Mouse (Mus musculus) thymus, adult 18-20 months (tissue): ENCODE results near the gene Podxl.

Experiments
- DNase-seq, 2 experiments: peaks; one replicate each; pipeline ENCODE4 v3.0.0; 2022; ENCODE audit warnings: mixed read lengths in 2 of 2

The Podxl gene

DNA sequence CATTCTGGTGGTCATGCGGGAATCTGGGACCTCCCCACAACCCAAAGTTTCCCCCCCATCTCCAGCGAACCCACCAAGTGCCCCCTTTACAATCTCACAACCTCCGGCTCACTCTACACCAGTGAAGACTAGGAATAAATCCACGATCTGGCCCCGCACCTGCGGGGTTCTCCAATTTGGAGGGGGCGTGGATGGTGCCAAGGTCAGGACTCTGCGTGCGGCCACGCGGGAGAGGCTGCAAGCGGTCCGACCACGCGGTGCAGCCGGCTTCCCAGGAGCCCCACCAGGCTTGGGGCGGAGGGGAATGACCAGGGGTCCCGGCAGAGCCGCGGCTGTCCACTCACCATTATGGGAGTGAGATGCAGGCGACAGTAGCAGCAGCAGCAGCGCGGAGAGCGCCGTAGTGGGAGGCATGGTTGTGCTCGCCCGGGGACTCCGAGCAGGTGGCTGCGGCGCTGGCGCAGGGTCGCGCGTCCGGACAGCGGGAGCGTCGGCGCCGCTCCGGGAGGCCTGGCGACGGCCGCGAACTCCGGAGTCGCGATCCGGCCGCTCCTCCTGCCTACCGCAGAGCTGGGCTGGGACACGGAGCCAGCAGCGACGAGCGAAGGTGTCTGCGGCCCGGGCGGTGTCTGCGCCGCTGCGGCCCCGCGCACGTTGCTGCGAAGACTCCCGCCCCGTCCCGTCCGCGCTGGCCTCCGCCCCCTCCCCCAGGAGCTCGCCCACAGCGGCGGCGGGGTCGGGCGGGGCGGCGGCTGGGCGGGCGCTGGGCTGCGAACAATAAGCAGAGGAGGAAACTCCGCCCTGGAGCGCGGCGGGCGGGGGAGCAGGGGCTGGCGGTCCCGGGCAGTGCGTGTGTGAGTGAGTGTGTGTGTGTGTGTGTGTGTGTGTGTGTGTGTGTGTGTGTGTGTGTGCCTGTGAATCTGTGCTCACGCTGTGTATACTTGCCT is at the start of gene Podxl:
Gene Podxl, minus strand, starts transcription at position 747 of the 947 bp plus-strand sequence.
- DNase-seq, result peak; percentile 32 to 36

DNA sequence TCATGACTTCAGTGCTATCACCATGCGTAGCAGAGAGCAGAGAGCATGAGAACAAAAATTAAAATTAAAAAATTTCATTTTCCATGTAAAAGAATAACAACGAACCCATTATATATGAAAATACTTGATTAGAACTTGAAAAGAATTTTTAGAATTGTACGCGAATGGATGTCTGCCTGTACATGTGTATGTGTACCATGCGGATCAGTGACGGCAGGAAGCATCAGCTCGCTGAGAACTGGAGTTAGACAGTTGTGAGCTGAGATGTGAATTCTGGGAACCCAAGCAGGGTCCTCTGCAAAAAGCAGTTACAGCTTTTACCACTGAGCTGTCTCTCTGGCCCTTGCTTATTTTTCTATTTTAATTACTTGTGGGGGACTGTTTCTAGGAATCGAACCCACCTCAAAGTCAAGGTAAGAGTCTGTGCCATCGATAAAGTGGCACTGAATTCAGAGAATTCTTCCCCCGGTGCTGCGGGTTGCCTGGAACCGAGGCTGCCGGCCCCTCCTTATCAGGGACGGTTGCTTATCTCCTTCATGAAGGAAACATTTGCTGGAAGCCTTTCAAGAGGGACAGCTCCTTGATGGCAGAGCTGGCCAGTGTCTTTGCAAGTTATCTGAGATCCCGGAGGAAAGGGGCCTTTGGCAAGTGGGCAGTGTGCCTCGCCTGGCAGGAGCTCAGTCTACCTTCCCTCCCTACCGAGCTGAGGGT is 48.9 kb upstream of the Podxl start:
- DNase-seq, result no peak

DNA sequence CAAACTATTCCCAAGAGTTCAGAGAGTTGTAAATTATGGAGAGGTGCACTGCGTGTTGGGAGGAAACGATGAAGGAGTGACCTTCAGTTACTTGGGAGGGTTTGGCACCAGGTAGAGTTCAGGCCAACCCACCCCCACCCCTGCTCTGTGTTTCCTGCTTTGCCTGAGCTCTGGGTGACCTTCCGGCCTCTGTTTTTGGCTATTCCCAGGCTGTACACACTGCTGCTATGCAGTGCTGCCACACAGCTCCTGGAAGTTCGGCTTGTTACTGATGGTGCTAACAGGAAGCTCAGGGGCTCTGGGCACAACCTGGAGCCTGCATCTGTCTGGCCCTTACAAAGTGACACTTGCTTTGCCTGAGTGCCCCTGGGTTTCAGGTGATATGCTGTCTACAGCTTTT is 42.6 kb upstream of the Podxl start:
- DNase-seq, result no peak

DNA sequence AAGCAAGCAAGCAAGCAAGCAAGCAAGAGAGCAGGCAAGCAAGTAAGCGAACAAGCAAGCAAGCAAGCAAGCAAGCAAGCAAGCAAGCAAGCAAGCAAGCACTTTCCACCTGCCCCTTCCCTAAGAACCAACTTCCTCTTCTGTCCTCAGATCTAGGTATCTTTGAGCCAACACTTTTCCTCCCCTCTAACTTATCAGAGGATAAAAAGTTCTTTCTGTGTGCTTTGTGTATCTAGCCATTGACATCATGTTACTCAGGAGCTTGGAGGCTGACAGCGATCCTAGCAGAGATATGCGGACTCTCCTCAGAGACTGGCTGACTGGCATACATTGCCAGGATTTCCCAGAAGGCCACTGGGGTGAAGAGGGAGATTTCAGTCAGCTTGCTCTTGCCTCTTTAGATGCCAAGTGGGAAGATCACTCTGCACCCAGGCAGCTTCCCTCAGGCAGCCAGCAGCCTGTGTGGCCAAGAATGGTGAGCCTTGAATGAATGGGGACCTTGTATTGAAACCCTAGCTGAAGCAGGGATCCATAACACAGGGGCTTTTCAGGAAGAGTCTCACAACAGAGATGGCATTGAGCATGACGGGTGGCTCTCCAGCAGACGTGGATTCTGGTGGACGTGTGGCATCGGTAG is 41.0 kb upstream of the Podxl start:
- no peak for DNase-seq

DNA sequence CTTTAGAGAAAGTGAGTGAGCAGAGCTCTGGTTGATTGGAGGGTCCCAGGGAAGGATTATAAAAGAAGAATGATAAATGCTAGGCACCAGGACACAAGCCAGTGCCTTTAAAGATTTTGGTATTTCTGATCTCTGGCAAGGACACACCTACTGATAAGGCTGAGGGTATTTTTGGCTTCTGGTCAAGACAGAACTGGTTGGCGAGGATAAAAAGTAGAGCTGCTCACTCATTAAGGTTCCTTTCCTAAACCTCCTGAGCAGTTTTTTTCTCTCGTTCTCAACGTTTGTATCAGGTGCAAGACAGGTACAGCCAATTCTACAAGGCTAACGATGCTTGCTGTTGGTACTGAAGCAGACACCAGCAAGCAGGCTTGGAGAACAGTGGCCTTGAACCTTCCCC is 38.7 kb upstream of the Podxl start:
- no peak for DNase-seq

DNA sequence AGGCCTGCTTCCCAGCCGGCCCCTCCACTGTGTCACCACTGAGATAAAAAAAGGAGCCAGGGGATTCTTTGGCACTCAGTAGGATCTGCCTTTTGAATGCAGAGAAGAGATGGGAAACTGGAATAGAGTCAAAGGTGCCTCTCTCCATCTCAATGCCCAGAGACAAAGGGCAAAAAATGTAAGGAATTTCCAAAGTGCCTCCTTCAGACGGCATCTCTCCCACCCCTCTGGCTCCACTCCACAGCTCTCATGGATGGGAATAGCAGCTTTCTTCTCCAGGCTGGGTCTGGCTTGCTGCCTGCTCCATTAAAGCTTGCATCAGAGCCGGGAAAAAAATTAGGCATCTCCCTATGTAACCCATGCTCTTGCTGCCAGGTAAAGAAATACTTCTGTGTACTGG is 37.4 kb upstream of the Podxl start:
- no peak for DNase-seq

DNA sequence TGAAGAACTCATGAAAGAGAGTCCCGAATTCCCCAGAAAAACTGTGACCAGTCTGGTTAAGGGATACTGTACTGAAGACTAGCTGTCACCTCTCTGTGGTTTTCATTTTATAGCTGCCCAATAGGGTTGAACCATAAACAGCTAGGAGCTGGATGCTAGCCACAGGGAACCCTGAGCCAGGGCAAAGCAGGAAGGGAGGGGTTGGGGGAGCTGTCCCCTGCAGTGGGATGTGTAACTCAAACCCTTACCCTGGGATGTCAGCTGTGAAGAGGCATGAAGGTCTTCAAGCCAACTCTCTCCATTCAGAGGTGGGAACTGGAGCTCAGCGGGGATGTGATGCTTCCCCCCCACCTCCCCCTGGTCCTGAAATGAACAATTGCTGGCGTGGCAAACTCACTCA is 36.1 kb upstream of the Podxl start:
- DNase-seq, result no peak

DNA sequence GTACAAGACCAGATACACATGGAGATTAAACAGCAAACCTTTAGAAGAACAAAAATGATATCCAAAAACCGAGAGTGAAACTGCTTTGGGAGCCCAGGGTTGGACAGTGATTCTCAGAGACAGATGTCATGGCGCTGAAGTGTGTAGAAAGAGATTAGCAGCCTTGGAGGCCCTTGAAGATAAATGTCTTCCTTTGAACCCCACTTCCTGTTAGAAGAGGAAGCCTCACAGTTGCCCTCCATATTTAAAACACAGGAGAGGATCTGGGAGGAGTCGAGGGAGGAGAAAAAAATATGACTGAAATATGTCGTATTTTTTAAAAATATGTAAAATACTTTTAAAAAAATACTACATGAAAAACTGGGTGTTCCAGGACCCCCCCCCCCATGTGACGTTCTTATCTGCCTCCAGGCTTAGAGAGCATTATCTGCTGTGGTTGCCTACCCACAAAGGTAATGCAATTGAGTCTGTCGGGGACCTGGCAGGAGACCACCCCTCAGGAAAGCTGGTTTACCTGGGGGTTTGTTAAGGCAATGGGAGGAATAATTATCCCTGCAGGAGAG is 34.6 kb upstream of the Podxl start:
- no peak for DNase-seq

DNA sequence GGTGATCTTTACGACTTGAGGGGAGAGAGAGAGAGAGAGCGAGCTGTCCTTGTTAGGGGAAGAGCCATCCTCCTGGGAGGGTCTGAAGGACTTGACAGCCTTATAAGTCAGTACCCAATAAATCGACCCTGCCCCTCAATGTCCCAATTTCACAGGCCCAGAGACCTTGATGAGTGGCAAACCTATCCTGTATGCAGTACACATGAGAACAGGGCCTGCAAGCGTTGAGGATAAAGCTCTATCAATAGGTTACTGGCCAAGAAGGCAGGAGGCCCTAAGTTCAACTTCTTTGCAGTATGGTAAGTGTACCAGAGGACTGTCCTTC is 33.3 kb upstream of the Podxl start:
- no peak for DNase-seq

DNA sequence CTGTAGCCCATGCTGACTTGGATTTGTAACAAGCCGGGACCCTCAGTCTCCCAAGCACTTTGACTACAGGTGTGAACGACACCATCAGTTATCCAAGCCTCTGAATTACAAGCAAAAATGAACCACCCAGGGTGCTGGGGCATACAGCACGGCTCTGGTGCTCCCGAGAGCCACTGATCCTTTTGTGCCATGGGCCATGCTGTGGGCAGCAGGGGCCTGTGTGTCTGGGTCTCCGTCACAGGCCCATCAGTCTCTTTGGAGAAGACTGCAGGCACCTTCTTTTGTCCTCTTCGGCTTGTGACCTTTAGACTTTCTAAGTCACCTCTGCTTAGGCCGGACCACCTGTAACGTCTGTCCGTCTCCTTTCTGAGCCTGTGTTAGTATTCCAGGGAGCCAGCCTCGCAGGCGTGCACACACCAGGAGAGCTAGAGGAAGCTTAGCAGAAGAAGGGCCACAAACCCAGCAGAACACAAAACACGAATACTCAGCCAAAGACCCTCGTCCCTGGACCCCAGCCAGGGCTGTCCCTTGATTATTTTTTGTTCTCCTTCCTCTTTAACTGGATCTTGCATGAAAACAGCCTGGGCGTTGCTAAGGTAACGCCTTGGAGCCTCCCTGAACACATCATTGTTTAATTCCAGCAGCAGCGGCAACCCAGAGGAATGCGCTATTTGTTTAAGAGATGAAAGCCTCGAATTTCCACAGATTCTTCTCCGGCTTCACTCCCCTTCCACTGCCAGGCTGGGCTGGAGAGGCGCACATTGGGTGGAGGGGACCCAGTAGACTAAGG is 32.8 kb upstream of the Podxl start:
- no peak for DNase-seq

DNA sequence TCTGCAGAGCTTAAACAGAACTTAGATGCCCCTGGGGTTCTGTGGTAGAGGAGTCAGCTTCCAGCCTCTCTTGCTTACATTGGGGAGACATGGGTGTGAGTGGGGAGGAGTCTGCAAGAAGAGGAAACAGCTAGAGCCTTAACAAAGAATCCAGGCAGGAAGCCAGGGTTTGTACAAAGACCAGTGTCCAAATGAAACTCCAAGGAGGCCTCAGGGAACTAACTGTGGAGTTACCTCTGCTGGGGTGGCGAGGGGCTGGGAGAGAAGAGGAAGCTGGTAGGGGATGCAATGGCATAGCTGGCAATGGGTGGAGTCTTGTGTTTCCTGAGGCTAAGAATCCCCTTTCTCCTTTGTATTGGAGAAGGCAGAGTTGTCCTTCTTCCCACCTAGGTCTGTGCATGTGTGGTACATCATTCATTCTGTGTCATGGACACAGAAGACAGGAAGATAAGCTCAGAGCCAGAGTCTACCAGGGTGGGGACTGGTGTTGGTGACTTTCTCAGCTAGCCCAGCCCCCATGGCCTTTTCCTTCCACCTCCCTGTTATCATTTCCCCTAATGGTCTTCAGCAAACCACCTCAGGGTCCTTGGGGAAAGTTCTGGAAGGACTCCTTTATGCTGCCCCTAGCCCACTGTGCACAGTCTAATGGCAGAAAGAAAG is 28.9 kb upstream of the Podxl start:
- DNase-seq, result no peak

DNA sequence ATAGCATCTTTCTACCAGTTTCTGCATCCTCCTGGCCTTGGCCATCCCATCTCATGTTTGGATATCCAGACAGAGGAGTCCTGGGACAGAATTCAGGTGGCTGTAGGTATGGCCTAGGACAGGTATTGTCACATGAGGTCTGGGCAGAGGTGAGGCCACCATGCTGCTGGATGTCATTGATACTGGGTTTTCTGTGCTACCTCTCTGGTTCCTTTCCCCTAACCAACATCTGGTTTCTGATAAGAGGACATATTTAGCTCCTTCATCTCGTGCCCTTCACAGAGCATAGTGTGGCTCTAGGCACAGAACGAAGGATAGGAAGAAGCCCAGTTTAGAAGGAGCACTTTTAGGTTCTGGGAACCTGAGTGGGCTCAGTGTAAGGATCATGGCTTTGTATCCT is 28.3 kb upstream of the Podxl start:
- no peak for DNase-seq

DNA sequence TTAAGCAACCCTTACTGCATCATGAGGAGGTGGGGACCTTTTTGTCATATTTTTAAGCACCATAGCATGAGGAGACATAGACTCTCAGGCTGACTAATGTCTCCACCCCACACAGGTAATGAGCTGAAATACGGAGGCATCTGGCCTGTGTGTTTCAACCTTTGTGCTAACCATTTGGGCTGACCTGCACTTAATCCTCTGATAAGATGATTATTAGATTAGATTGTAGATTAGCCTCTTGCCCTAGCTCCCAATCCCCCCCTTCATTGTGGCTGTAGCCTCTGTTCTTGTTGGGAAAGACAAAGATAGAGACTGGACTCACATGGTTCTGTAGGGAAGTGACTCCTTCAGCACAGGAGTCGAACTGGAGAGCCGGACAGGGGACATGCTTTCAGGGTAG is 27.9 kb upstream of the Podxl start:
- DNase-seq, result no peak

DNA sequence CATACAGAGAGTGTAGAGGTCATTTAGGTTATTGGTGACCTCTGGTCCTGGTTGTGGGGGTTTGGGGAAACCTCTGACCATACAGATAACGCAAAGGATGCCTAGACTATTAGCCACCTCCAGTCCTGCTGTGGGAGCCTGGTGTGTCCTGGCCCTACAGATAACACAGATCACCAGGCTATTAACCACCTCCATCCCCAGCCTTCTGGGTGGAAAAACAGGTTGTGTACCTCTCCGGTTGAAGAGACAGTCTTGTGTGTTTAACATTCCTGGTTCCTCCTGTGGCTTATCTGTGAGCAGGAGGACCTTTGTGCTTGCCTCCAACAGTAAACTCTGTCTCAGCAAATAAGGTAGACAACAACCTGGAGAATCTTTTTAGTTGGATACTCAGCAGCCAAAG is 27.0 kb upstream of the Podxl start:
- no peak for DNase-seq

DNA sequence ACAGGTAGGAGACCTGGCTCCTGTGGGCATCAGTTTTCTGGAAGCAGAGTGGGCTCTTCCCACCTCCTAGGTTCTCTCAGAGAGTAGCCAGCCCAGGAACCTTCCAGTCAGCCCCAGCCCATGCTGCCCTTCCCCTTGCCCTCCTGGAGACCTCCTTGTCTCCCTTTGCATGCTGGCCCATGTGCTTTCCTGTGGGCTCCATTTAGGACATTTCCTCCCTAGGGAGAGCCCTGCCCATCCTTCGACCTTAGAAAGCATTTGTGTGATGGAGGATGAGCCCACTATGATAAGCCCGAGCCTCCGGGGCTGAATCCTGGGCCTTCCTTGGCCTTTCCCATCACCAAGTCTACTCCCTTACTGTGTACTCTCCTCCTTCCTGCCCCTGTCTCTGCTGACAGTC is 25.5 kb upstream of the Podxl start:
- DNase-seq, result no peak

DNA sequence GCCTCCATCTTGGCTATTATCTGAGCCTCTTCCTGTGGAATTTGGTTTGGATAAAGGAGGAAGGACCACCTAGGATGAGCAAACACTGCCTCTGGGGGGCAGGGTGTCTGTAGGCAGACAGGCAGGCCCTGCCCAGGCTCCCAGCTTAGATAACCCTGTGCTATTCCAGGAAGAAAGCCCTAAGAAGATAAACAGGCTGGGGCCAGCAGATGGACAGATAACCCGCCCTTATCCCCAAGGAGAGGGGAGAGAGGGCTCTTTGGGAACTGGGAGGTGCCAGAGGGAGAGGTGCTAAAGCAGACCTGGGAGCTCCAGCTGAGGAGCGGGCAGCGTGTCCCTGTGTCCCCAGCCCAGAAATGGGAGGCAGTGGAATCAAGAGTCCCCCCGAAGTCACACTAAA is 23.9 kb upstream of the Podxl start:
- no peak for DNase-seq

DNA sequence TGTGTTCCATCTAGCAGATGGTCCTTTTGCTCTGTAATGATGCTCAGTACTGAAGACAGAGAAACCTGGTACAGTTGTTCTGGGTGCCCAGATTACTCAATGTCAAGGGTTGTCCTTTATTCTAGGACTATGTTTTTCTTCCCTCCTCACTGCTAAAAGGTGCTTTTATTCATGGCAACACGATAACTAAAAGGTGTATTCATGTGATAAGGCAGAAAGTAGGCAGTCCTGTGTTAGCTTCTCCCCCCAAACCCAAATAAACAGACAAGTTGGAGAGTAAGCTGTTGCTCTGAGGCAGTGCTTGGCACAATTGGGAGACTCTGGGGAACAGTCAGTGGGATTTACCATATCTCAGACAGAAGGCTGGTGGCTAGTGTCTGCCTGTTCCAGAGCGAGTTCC is 22.3 kb upstream of the Podxl start:
- no peak for DNase-seq

DNA sequence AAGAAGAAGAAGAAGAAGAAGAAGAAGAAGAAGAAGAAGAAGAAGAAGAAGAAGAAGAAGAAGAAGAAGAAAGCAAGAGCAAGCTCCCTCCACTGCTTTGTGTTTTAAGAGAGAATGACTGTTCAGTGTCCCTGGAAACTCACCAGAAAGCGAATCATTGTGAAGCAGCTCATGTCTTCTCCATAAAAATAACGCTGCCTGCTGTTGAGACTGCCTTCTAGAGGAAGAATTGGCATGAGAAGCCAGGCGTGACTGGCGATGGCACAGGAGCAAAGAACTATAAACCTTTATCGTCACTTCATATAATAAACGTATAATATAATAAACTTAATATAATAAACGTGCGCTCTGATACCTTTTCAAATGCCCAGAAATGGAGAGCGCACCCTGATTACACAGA is 12.4 kb upstream of the Podxl start:
- no peak for DNase-seq

DNA sequence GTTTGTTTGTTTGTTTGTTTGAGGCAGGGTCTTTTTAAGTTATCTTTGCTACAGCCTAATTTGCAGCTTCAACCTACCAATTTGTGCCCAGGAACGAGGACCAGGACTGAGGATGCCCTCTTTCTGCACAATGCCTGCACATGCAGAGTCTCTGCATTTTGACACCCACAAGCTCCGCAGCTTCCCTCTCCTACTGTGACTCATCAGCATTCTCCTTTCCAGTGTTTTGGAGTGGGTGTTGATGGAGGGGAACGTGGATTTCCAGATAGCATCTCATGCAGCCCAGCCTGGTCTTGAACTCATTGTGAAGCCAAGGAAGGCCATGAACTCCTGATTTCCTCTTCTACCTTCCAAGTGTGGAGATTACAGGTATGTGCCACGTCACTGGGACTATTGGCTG is 11.3 kb upstream of the Podxl start:
- DNase-seq, result no peak

DNA sequence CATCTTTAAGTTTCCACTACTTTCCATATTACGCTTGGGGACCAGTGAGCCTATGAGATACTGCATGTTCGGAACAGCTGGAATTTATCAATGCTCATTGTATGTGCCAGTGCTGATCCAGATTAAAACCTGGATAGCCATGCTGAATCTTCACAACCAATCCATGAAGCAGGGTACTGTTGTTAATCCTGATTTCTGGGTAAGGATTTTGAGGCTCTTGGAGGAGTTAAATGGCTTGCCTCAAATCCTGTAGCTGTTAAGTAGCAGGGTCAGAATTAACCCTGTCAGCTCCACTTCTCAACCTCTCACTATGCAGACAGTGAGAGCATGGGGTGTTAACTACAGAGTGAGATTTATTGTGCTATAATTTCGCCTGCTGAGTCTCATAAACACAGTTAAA is 7.7 kb upstream of the Podxl start:
- DNase-seq, result no peak

DNA sequence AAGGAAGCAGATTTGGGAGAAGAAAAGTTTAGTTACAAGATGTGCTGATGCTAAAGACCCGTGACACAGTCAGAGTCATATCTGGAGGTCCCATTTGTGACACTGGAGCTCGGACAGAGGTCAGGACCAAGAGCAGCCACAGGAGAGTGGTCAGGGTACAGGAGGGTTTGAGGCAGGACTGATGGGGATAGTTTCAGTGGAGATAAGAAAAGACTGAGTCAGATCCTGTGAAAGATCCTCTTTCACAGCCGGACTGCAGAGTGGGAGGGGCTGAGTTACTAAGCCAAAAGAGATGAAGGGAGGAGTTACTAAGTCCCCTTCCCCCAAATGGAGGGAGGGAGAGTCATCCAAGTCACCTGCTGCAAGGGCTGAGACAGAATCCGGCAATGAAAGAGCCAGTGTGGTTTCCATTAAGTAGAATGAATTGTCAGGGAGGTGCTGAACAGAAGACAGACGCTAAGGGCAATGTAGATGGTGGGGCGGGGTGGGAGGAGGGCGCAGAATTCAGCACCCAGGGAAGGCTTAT is 4.4 kb upstream of the Podxl start:
- no peak for DNase-seq

DNA sequence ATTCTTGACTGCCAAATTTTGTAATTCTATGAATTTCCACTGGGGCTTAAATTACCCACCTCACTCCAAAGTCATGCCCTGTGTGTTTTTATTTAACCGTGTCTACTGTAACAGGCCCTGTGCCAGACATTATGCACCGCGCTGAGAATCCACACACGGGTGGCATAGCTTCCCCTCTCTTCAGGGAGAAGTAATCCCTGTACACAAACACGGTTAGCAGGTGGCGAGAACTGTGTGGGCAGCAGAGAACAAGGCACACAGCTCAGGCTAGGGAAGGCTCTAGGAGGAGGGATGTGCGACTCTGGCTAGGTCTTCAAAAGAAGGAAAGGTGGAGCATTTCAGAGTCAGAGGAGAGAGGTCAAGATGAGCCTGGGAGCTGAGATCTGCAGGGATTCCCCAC is 3.4 kb upstream of the Podxl start:
- no peak for DNase-seq
